Mouse (Mus musculus): ENCODE results near the gene Mia. TPM values are rescaled to one million over a fixed set of nuclear protein-coding genes. Genes with fewer than 3 reads are reported as not detected.
A peak's percentile ranks its signal among the peaks of the same experiment; 100 is the strongest.

The Mia gene
- polyA plus RNA-seq, 1 experiment from 2014 or later = 23.5 TPM

DNA sequence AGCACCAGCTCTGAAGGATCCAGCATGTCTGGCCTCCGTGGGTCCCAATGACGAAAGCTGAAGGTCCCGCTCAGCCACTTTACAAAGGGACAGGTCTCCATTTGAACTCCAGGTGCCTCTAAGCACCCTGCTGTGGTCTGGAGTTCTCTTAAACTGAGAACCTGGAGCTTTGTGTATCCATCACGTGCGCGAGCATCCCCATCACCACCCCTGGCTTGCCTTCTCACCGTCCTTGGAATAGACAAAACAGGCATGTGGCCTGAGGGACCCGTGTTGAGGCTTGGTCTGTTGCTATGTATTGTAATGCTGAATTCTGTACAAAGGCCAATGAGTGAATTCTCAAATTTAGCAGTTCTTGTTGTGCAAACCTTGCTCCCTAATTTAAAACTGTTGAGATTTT, 17.8 kb upstream of the Mia start:
- Histone ChIP-seq H3K9me3 (replicated peaks; ENCODE audit: low read length) (no peaks in the 10 kb centered on the region), H3K4me2 (ENCODE audit: low read length) (no peak overlapping the region), H3K4me1 (replicated peaks; ENCODE audit: insufficient read depth, low read length) (peaks cover 7% of the 10 kb centered on the region), H3K9ac (ENCODE audit: low read depth, low read length) (no peak overlapping the region), H3K4me3 (replicated peaks; ENCODE audit: low read depth, low read length) (no peak overlapping the region), H3K27ac (no peak overlapping the region), H3K27me3 (ENCODE audit: insufficient read depth, low read length) (no peaks in the 10 kb centered on the region), H3K36me3 (ENCODE audit: insufficient read depth, low read length) (0 out of 2 replicates have a peak, but pooled peaks cover 10% of the 10 kb centered on the region)
- DNase-seq (ENCODE audit: low spot score) (no peak), ATAC-seq (replicated peaks; ENCODE audit: low FRiP score, low read depth) (no peak)
- no peak for TF ChIP-seq CTCF (IDR thresholded peaks at IDR 0.05; ENCODE audit: low read depth)
- WGBS = 94% methylated on average over 8 of the region's 8 CpGs

DNA sequence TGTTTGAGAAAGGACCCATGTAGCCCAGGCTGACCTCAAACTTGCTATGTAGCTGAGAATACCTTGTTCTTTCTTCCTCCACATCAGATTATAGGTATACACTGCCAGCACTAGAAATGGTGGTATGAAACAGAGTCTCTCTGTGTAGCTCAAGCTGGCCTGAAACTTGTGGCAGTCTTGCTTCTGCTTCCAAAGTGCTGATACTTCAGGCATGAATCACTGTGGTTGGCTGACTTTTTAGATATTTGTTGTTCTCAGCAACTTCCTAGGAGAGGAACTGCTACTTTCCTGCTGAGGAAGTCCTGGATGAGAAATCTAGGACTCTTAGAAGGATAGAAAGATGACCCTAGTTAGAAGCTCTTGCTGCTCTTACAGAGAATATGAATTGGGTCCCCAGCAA, 17.4 kb upstream of the Mia start:
- H3K27ac ChIP-seq = no peak overlapping the region
- no peak overlapping the region for H3K4me3 ChIP-seq (replicated peaks; ENCODE audit: low read depth, low read length)
- no peak for ATAC-seq (replicated peaks; ENCODE audit: low FRiP score, low read depth)
- no peak overlapping the region for H3K4me2 ChIP-seq (ENCODE audit: low read length)
- 0 out of 2 replicates have a peak, but pooled peaks cover 13% of the 10 kb centered on the region for H3K36me3 ChIP-seq (ENCODE audit: insufficient read depth, low read length)
- TF ChIP-seq CTCF (IDR thresholded peaks at IDR 0.05; ENCODE audit: low read depth) = no peak
- no peaks in the 10 kb centered on the region for H3K9me3 ChIP-seq (replicated peaks; ENCODE audit: low read length)
- H3K27me3 ChIP-seq (ENCODE audit: insufficient read depth, low read length) = no peaks in the 10 kb centered on the region
- no peak for DNase-seq (ENCODE audit: low spot score)
- no peak overlapping the region for H3K9ac ChIP-seq (ENCODE audit: low read depth, low read length)
- H3K4me1 ChIP-seq (replicated peaks; ENCODE audit: insufficient read depth, low read length) = peaks cover 7% of the 10 kb centered on the region

DNA sequence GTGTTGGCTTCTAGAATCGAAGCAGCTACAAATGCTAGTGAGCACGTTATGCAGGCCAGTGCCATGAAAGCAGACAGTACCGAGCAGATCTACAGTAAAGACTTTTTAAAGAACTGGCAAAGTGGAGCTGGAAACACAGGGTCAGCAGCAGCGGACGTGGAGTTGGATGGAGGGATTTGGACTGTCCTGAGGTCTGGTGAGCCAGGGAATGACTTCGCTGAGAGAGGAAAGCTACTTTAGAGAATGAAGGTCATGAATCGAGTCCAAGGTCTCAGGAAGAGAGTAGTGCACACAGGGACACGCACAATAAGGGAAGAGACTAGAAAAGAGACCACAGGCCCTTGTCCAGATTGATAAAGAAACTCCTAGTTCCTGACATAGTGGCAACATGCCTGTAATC, 16.7 kb upstream of the Mia start:
- Histone ChIP-seq H3K36me3 (ENCODE audit: insufficient read depth, low read length) (peaks cover 14% of the 10 kb centered on the region; the same call in 1 of the 2 replicates), H3K4me1 (replicated peaks; ENCODE audit: insufficient read depth, low read length) (peaks cover 7% of the 10 kb centered on the region), H3K27me3 (ENCODE audit: insufficient read depth, low read length) (no peaks in the 10 kb centered on the region), H3K27ac (no peak overlapping the region), H3K4me3 (replicated peaks; ENCODE audit: low read depth, low read length) (no peak overlapping the region), H3K9ac (ENCODE audit: low read depth, low read length) (no peak overlapping the region), H3K4me2 (ENCODE audit: low read length) (no peak overlapping the region), H3K9me3 (replicated peaks; ENCODE audit: low read length) (no peaks in the 10 kb centered on the region)
- ATAC-seq (replicated peaks; ENCODE audit: low FRiP score, low read depth) (no peak), DNase-seq (ENCODE audit: low spot score) (no peak)
- 94% methylated on average over 8 of the region's 8 CpGs for WGBS
- no peak for TF ChIP-seq CTCF (IDR thresholded peaks at IDR 0.05; ENCODE audit: low read depth)

DNA sequence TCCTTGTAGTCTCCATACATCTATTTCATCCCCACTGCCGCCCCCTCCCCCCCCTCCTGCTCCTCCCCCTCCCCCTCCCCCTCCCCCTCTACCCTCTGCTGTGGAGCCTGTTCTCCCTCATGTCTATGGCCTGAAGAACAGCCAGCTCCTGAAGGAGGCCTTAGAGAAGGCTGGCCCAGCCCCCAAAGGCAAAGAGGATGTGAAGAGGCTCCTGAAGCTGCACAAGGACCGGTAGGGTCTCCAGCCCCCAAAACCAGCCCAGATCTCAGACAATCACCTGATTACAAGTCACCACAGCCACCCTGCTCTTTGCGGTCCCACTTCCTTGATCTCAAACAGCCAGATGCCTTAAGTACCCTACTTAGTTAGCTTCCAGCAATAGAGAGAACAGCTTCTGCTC, 16.2 kb upstream of the Mia start:
- no peak overlapping the region for H3K9ac ChIP-seq (ENCODE audit: low read depth, low read length)
- H3K4me3 ChIP-seq (replicated peaks; ENCODE audit: low read depth, low read length) = no peak overlapping the region
- no peak for DNase-seq (ENCODE audit: low spot score)
- 95% methylated on average over 3 of the region's 3 CpGs for WGBS
- H3K36me3 ChIP-seq (ENCODE audit: insufficient read depth, low read length) = peaks cover 16% of the 10 kb centered on the region
- H3K9me3 ChIP-seq (replicated peaks; ENCODE audit: low read length) = no peaks in the 10 kb centered on the region
- ATAC-seq (replicated peaks; ENCODE audit: low FRiP score, low read depth) = no peak
- H3K27me3 ChIP-seq (ENCODE audit: insufficient read depth, low read length) = no peaks in the 10 kb centered on the region
- TF ChIP-seq CTCF (IDR thresholded peaks at IDR 0.05; ENCODE audit: low read depth) = no peak
- H3K27ac ChIP-seq = no peak overlapping the region
- H3K4me1 ChIP-seq (replicated peaks; ENCODE audit: insufficient read depth, low read length) = peaks cover 7% of the 10 kb centered on the region
- no peak overlapping the region for H3K4me2 ChIP-seq (ENCODE audit: low read length)

DNA sequence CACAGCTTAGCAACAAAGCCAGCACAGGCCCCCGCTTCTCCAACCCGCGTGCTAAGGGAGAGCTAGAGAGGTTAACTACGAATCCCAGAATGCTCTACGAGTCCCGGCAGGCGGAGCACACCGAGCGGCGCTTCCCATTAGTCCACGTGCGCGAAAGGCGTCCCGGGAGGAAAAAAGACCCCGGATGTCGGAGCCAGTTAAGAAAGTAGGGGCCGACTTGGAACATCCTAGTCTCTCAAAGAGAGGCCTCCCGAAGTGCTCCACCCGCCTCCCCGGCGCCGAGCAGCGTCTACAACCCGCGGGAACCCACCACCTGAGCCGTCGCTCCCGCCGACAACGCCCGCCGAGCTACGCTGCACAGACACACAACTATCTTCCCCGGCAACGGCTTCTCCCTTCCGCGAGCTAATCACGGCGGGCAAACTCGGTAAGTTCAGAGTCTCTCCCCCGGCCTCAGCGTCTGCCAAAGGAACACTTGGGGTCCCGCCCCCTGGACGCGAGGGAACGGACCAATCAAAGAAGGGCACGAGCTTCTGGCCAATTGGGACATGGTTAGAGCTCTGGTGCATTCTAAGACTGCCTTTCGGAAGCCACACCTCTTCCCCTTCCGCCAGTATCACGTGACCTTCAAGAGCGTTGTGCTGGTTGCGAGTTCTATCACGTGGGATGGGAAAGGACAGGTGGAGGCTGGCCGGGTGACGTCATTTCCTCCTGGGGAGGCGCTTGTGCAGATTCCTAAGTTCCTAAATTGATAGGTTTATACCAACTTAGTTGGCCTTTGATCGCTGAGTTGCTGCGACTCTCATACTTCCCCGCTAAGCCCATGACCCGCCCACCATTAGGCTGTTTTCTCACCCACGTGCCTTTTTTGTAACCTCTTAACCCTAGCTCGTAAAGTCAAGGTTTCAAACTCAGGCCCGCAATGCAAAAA, 15.0 kb upstream of the Mia start, which contains the start of the genes BC024978 and Snrpa:
TSS of gene BC024978 (plus strand) at position 101 of the 931 bp plus-strand sequence.
TSS of gene Snrpa (minus strand) at position 591 of the 931 bp plus-strand sequence.
- peak; percentile 100 for DNase-seq (ENCODE audit: low spot score)
- H3K27ac ChIP-seq = peak within 1 kb of the TSS; percentile 100
- peak within 1 kb of the TSS; percentile 82 for H3K4me3 ChIP-seq (replicated peaks; ENCODE audit: low read depth, low read length)
- 0 out of 2 replicates have a peak, but pooled peaks have one; percentile 25 for TF ChIP-seq CTCF (IDR thresholded peaks at IDR 0.05; ENCODE audit: low read depth)
- H3K4me1 ChIP-seq (replicated peaks; ENCODE audit: insufficient read depth, low read length) = peaks cover 7% of the 10 kb centered on the region
- no peaks in the 10 kb centered on the region for H3K27me3 ChIP-seq (ENCODE audit: insufficient read depth, low read length)
- H3K9me3 ChIP-seq (replicated peaks; ENCODE audit: low read length) = no peaks in the 10 kb centered on the region
- H3K9ac ChIP-seq (ENCODE audit: low read depth, low read length) = peak within 1 kb of the TSS; percentile 96
- peaks cover 26% of the 10 kb centered on the region for H3K36me3 ChIP-seq (ENCODE audit: insufficient read depth, low read length)
- ATAC-seq (replicated peaks; ENCODE audit: low FRiP score, low read depth) = peak; percentile 99
- under 1% methylated on average over 64 of the region's 64 CpGs for WGBS
- H3K4me2 ChIP-seq (ENCODE audit: low read length) = peak within 1 kb of the TSS; percentile 64

DNA sequence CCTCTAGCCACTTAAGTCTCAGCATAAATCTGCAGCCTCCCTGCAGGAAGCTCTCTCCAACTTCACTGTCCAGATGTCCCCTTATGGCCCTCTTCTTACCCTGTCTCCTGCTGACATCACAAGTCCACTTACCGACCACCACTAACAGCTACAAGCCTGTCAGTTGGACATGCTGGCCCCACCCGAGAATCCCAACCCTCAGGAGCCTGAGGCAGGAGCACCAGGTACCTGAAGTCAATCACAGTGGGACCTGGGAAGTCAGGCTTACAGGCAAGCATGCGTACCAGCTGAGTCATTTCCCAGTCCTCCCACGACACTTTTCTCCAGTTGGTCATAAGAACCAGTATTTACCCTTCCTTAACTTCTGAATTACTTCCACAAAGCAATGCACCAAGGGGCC, 12.8 kb upstream of the Mia start:
- Histone ChIP-seq H3K4me1 (replicated peaks; ENCODE audit: insufficient read depth, low read length) (peaks cover 7% of the 10 kb centered on the region), H3K27ac (no peak overlapping the region), H3K4me2 (ENCODE audit: low read length) (no peak overlapping the region), H3K9ac (ENCODE audit: low read depth, low read length) (no peak overlapping the region), H3K9me3 (replicated peaks; ENCODE audit: low read length) (no peaks in the 10 kb centered on the region), H3K36me3 (ENCODE audit: insufficient read depth, low read length) (peaks cover 48% of the 10 kb centered on the region), H3K27me3 (ENCODE audit: insufficient read depth, low read length) (no peaks in the 10 kb centered on the region), H3K4me3 (replicated peaks; ENCODE audit: low read depth, low read length) (no peak overlapping the region)
- TF ChIP-seq CTCF (IDR thresholded peaks at IDR 0.05; ENCODE audit: low read depth) = no peak
- no peak for DNase-seq (ENCODE audit: low spot score)
- WGBS = 72% methylated on average over 4 of the region's 4 CpGs
- ATAC-seq (replicated peaks; ENCODE audit: low FRiP score, low read depth) = no peak
